Mouse (Mus musculus) brain, embryonic 14.5 days (tissue): ENCODE measurements around the gene Kif7.

Experiments used
- CTCF ChIP-seq: fragments of 200-500 bp; IDR thresholded peaks from 2 replicates; pipeline ENCODE4 v1.5.1; 2012; ENCODE audit warnings: inconsistent platforms, mild to moderate bottlenecking, moderate library complexity, borderline replicate concordance; ENCODE audit not compliant: insufficient read depth, insufficient read length; ENCODE audit errors: extremely low read depth
- POLR2A ChIP-seq: fragments of 200-500 bp; IDR thresholded peaks from 2 replicates; pipeline ENCODE4 v1.6.1; 2012; ENCODE audit warnings: mild to moderate bottlenecking, inconsistent platforms, borderline replicate concordance; ENCODE audit not compliant: poor library complexity, insufficient read depth, insufficient read length, severe bottlenecking; ENCODE audit errors: extremely low read depth

DNA sequence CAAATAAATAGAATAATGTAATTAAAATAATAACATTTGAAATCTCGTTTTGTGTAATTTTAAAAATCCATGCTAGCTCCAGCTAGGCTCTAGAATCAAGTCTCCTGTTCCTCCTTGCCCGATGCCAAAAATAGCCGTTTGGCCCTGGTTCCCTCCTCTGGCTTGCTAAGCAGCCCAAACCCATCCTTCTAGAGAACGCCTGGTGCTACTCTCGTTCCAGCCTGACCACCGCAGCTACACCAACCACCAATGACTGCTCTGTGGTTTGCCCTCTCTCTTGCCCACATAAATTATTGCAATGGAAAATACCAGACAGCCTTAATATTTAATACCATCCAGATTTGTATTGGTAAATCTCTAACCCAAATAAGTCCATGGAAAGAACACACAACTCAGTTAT, 32.1 kb upstream of the Kif7 start:
- no peak for TF ChIP-seq CTCF
- TF ChIP-seq POLR2A: no peak
